Mouse (Mus musculus): ENCODE measurements around the gene Hoxa9.

- TF ChIP-seq CTCF (conservative IDR thresholded peaks at IDR 0.05; ENCODE audit: low read length) (no peak), POU5F1 (IDR thresholded peaks at IDR 0.05; ENCODE audit: borderline replicate concordance, low read length) (no peak)
Measured at GRCm38 (mm10) chr6:52196811-52197210, 34.1 kb downstream of the Hoxa9 start.
